Mouse (Mus musculus) liver, embryonic 18 days (tissue): ENCODE measurements around the gene Cnn2. TPM values are rescaled to one million over a fixed set of nuclear protein-coding genes. Genes with fewer than 3 reads are reported as not detected.

ENCODE experiments used
- polyA plus RNA-seq: library from polyadenylated mRNA; depleted of rRNA; stranded (reverse); fragments of >200 nt; gene quantifications from 2 replicates; pipeline ENCODE4 v1.2.3, GENCODE M21; 2012; rRNA removed

The Cnn2 gene
- 28.0 and 28.2 TPM in 2 replicates for polyA plus RNA-seq

GRCm38 (mm10) chr10:79988506-79989271 lies at the start of gene Cnn2:
Cnn2 (plus strand) TSS chr10:79988584.

GRCm38 (mm10) chr10:79959847-79960601 lies 28.4 kb upstream of the Cnn2 start, which contains the start of gene Wdr18:
Wdr18 (plus strand) TSS chr10:79960152.

DNA sequence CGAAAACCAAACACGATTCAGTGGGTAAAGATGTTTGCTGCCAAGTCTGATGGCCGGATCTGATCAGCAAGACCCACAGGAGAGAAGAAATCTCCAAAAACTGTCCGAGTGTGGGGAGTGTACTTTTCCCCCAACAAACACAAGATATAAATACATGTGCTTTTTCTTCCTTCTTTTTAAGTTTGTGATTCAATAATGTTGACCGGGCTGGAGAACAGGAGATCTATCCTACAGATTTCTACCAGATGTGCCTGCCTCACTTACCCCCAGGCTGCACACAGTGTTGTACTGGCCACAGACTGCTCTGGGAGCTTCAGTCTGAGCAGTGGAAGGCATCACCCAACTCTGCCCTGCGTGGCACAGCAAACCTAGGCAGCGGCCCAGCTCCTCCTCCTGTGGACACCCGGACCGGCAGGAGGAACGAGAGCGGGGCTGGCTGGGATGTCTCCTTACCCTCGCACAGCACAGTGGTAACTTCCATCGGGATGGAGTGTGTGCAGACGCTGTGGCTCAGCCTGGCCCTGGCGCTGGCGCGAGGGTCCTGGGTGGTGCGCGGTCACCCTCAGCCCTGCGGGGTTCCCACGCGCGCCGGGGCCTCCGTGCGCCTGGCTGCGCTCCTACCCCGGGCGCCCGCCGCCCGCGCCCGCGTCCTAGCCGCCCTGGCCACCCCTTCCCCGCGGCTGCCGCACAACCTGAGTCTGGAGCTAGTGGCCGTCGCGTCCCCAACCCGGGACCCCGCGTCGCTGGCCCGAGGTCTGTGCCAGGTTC lies 17.8 kb upstream of the Cnn2 start, which contains the start of gene Grin3b:
TSS of gene Grin3b (plus strand) at position 301 of the 768 bp plus-strand sequence.

DNA sequence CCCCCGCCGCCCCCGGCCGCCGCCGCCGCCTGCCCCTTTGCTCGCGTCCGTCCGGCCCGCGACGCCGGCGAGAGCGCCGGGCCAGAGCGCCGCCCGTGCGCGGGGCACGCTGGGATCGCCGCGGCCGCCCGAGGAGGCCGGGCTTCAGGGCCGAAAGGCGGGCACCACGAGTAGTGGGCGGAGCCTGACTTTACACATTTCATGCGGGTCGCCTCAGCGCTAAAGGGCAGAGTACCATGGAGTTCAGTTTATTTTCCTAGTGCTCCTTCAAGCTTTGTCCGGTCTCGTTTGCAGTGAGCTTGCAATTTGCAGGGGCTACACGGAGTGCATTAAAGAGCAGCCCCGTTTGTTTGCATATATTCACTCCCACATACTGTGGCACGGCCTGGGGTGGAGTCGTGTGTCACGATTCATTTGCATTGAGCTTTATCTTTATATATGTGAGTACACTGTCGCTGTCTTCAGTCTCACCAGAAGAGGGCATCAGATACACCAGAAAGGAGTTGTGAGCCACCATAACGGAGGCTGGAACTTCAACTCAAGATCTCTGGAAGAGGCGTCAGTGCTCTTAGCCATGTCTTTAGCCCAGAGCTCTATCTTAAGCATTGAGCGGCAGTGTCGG lies 4.1 kb upstream of the Cnn2 start, which contains the start of gene Tmem259:
TSS of gene Tmem259 (minus strand) at position 136 of the 622 bp plus-strand sequence.

GRCm38 (mm10) chr10:79996272-79997033 lies 8.1 kb downstream of the Cnn2 start, which contains the start of gene Abca7:
Abca7 (plus strand) TSS chr10:79996494.

DNA sequence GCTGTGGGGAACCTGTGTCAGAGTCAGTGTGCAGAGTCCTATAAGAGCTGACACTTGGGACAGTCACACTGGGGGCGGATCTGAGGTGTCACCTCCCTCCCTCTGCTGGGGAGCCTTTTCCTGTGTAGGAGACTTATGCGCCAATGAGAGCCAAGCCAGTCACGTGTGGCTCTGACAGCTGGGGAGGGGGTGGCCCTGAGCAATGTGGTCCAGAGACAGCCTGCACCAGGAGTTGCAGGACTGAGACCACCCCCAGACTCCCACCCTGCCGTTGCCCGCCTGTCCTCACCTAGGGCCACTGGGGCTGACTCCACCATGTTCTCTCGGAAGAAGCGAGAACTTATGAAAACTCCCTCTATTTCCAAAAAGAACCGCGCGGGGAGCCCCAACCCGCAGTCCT lies 28.1 kb downstream of the Cnn2 start, which contains the start of gene Arhgap45:
TSS of gene Arhgap45 (plus strand) at position 143 of the 400 bp plus-strand sequence.

GRCm38 (mm10) chr10:80039559-80039979 lies 51.2 kb downstream of the Cnn2 start, which contains the start of gene Polr2e:
Polr2e (minus strand) TSS chr10:80039795.

Other genes with a start within 250 kb of the Cnn2 start
- 13.3 and 17.5 TPM in 2 replicates for gene Polrmt, start 242.0 kb upstream of the Cnn2 start, polyA plus RNA-seq
- not detected in 2 replicates for gene Fgf22, start 233.5 kb upstream of the Cnn2 start, polyA plus RNA-seq
- gene Rnf126, start 221.6 kb upstream of the Cnn2 start, polyA plus RNA-seq = 36.8 and 38.6 TPM in 2 replicates
- gene Fstl3, start 211.3 kb upstream of the Cnn2 start, polyA plus RNA-seq = 2.6 TPM in 2 replicates
- 3.3 and 4.4 TPM in 2 replicates for gene Prss57, start 197.6 kb upstream of the Cnn2 start, polyA plus RNA-seq
- 4.8 and 5.8 TPM in 2 replicates for gene Palm, start 195.0 kb upstream of the Cnn2 start, polyA plus RNA-seq
- 0.59 and 0.99 TPM in 2 replicates for gene Misp, start 167.6 kb upstream of the Cnn2 start, polyA plus RNA-seq
- gene Ptbp1, start 134.2 kb upstream of the Cnn2 start, polyA plus RNA-seq = 104 and 111 TPM in 2 replicates
- gene Prtn3, start 114.1 kb upstream of the Cnn2 start, polyA plus RNA-seq = 200 and 257 TPM in 2 replicates
- gene Plppr3, start 114.0 kb upstream of the Cnn2 start, polyA plus RNA-seq = 5.6 and 9.0 TPM in 2 replicates
- gene Elane, start 102.3 kb upstream of the Cnn2 start, polyA plus RNA-seq = 103 and 130 TPM in 2 replicates
- 0.08 and 0.12 TPM in 2 replicates for gene Cfd, start 97.7 kb upstream of the Cnn2 start, polyA plus RNA-seq
- 11.6 and 12.7 TPM in 2 replicates for gene Med16, start 79.7 kb upstream of the Cnn2 start, polyA plus RNA-seq
- gene Gm26602, start 77.7 kb upstream of the Cnn2 start, polyA plus RNA-seq = not detected in 2 replicates
- gene Kiss1r, start 71.6 kb upstream of the Cnn2 start, polyA plus RNA-seq = 0.65 and 0.86 TPM in 2 replicates
- 31.9 and 40.7 TPM in 2 replicates for gene R3hdm4, start 67.4 kb upstream of the Cnn2 start, polyA plus RNA-seq
- 8.4 and 10.3 TPM in 2 replicates for gene Arid3a, start 61.5 kb upstream of the Cnn2 start, polyA plus RNA-seq
- gene Wdr18, start 28.4 kb upstream of the Cnn2 start, polyA plus RNA-seq = 18.3 and 20.3 TPM in 2 replicates
- gene Grin3b, start 17.9 kb upstream of the Cnn2 start, polyA plus RNA-seq = not detected in 2 replicates
- gene Tmem259, start 4.3 kb upstream of the Cnn2 start, polyA plus RNA-seq = 66.7 and 79.1 TPM in 2 replicates
- 6.1 and 7.9 TPM in 2 replicates for gene Abca7, start 7.9 kb downstream of the Cnn2 start, polyA plus RNA-seq
- gene Arhgap45, start 28.1 kb downstream of the Cnn2 start, polyA plus RNA-seq = 23.6 and 31.2 TPM in 2 replicates
- 79.7 and 92.0 TPM in 2 replicates for gene Polr2e, start 51.2 kb downstream of the Cnn2 start, polyA plus RNA-seq
- 324 and 335 TPM in 2 replicates for gene Gpx4, start 58.6 kb downstream of the Cnn2 start, polyA plus RNA-seq
- gene Sbno2, start 117.0 kb downstream of the Cnn2 start, polyA plus RNA-seq = 10.4 and 13.9 TPM in 2 replicates
- 63.7 and 77.6 TPM in 2 replicates for gene Stk11, start 127.2 kb downstream of the Cnn2 start, polyA plus RNA-seq
- 289 and 291 TPM in 2 replicates for gene Atp5d, start 150.0 kb downstream of the Cnn2 start, polyA plus RNA-seq
- 0.83 and 0.97 TPM in 2 replicates for gene Cbarp, start 152.3 kb downstream of the Cnn2 start, polyA plus RNA-seq
- 9.9 and 11.3 TPM in 2 replicates for gene Midn, start 159.7 kb downstream of the Cnn2 start, polyA plus RNA-seq
- 24.2 and 30.3 TPM in 2 replicates for gene Cirbp, start 177.4 kb downstream of the Cnn2 start, polyA plus RNA-seq
- 5.5 and 6.2 TPM in 2 replicates for gene 1600002K03Rik, start 184.4 kb downstream of the Cnn2 start, polyA plus RNA-seq
- 0.31 and 0.38 TPM in 2 replicates for gene Efna2, start 190.9 kb downstream of the Cnn2 start, polyA plus RNA-seq
- 12.0 and 12.6 TPM in 2 replicates for gene Mum1, start 237.8 kb downstream of the Cnn2 start, polyA plus RNA-seq